Mouse (Mus musculus) ES-Bruce4 (cell line): Measurements from ENCODE around the gene Taar8a. TPM values are rescaled to one million over a fixed set of nuclear protein-coding genes. Genes with fewer than 3 reads are reported as not detected.

Source experiments
- H3K27ac ChIP-seq: 2 replicates; pipeline ENCODE4 v1.5.1; 2012; ENCODE audit warnings: low read length, inconsistent platforms; ENCODE audit not compliant: insufficient read depth
- H3K27me3 ChIP-seq: 2 replicates; pipeline ENCODE4 v1.6.1; 2012; ENCODE audit warnings: mild to moderate bottlenecking, low read length, inconsistent platforms; ENCODE audit not compliant: control insufficient read depth, poor library complexity, insufficient read depth, severe bottlenecking
- H3K36me3 ChIP-seq: 2 replicates; pipeline ENCODE4 v1.6.1; 2012; ENCODE audit warnings: inconsistent platforms, mild to moderate bottlenecking, low read length, moderate library complexity; ENCODE audit not compliant: control insufficient read depth, poor library complexity, insufficient read depth, severe bottlenecking
- H3K4me1 ChIP-seq: one replicate; pipeline ENCODE4 v1.8.1; 2011; ENCODE audit warnings: low read length; ENCODE audit not compliant: control insufficient read depth, insufficient read depth
- H3K4me3 ChIP-seq: 2 replicates; pipeline ENCODE4 v1.5.1; 2011; ENCODE audit warnings: low read depth, mild to moderate bottlenecking, low read length
- H3K9ac ChIP-seq: 2 replicates; pipeline ENCODE4 v1.6.1; 2012; ENCODE audit warnings: low read depth, mild to moderate bottlenecking, inconsistent platforms; ENCODE audit not compliant: poor library complexity, severe bottlenecking
- H3K9me3 ChIP-seq: replicated peaks from 2 replicates; pipeline ENCODE4 v1.6.1; 2012; ENCODE audit warnings: mild to moderate bottlenecking, low read length, inconsistent platforms; ENCODE audit not compliant: control insufficient read depth, poor library complexity, insufficient read depth, severe bottlenecking
- CTCF ChIP-seq: IDR thresholded peaks from one replicate; pipeline ENCODE4 v1.8.1; 2011; ENCODE audit warnings: low read depth, low read length
- EP300 ChIP-seq: IDR thresholded peaks from 2 replicates; pipeline ENCODE4 v1.6.1; 2011; ENCODE audit warnings: low read depth, low read length; ENCODE audit not compliant: insufficient read depth
- POLR2A ChIP-seq: IDR thresholded peaks from one replicate; pipeline ENCODE4 v1.8.1; 2011; ENCODE audit warnings: low read length; ENCODE audit not compliant: insufficient read depth
- polyA plus RNA-seq: library from polyadenylated mRNA; stranded (reverse); fragments of >200 nt; gene quantifications from 2 replicates; pipeline ENCODE4 v1.2.4, GENCODE M21; 2011; ENCODE audit warnings: low read depth; ENCODE audit not compliant: missing spikeins, insufficient read depth, insufficient read length

The Taar8a gene
- polyA plus RNA-seq, 1 experiment = not detected

- Histone ChIP-seq H3K4me1 (no peaks in the 10 kb centered on the region), H3K36me3 (no peaks in the 10 kb centered on the region), H3K27ac (no peak overlapping the region), H3K27me3 (no peaks in the 10 kb centered on the region), H3K4me3 (no peak overlapping the region), H3K9ac (no peak overlapping the region), H3K9me3 (peaks cover 5% of the 10 kb centered on the region)
- no peak for TF ChIP-seq CTCF
- no peak for TF ChIP-seq POLR2A
- no peak for TF ChIP-seq EP300
Observed at GRCm38 (mm10) chr10:24111116-24111778, 34.9 kb downstream of the Taar8a start.

Other genes starting within 250 kb of the Taar8a start
- gene Vnn3, start 225.0 kb upstream of the Taar8a start, polyA plus RNA-seq = not detected in 2 replicates
- 13.0 and 13.5 TPM in 2 replicates for gene Vnn1, start 181.8 kb upstream of the Taar8a start, polyA plus RNA-seq
- not detected in 2 replicates for gene Taar1, start 156.1 kb upstream of the Taar8a start, polyA plus RNA-seq
- gene Taar2, start 137.9 kb upstream of the Taar8a start, polyA plus RNA-seq = not detected in 2 replicates
- not detected in 2 replicates for gene Taar3, start 126.9 kb upstream of the Taar8a start, polyA plus RNA-seq
- not detected in 2 replicates for gene Taar4, start 116.0 kb upstream of the Taar8a start, polyA plus RNA-seq
- not detected in 2 replicates for gene Taar5, start 105.8 kb upstream of the Taar8a start, polyA plus RNA-seq
- gene Taar6, start 90.9 kb upstream of the Taar8a start, polyA plus RNA-seq = not detected in 2 replicates
- gene Taar7a, start 83.0 kb upstream of the Taar8a start, polyA plus RNA-seq = not detected in 2 replicates
- gene Taar7b, start 76.6 kb upstream of the Taar8a start, polyA plus RNA-seq = not detected in 2 replicates
- not detected in 2 replicates for gene Taar7d, start 49.3 kb upstream of the Taar8a start, polyA plus RNA-seq
- gene Taar7e, start 38.9 kb upstream of the Taar8a start, polyA plus RNA-seq = not detected in 2 replicates
- gene Taar7f, start 27.0 kb upstream of the Taar8a start, polyA plus RNA-seq = not detected in 2 replicates
- not detected in 2 replicates for gene Taar8b, start 15.8 kb downstream of the Taar8a start, polyA plus RNA-seq
- gene Taar8c, start 25.4 kb downstream of the Taar8a start, polyA plus RNA-seq = not detected in 2 replicates
- not detected in 2 replicates for gene Taar9, start 33.0 kb downstream of the Taar8a start, polyA plus RNA-seq
- gene Stx7, start 72.8 kb downstream of the Taar8a start, polyA plus RNA-seq = 78.3 and 99.4 TPM in 2 replicates
- 8.8 and 8.9 TPM in 2 replicates for gene Moxd1, start 147.0 kb downstream of the Taar8a start, polyA plus RNA-seq